Mouse (Mus musculus): Measurements from ENCODE around the gene Cramp1l.

DNA sequence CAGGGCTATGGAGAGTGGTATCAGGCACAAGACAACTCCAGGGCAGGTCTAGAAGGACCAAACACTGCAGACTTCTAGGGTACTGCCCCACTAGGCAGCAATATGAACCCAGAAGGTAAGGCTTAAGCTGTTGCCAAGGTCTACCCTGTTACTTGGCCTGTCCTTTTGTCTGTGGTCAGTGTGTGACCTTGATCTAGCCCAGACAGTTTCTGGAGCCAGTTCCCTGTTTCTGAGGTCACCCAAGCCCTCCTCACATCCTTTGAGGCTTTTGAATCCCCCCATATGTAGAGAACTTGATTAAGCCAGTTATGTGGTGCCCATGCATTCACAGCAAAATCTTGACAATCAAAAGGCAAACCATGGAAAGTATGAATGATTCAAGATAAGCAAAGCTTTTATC is 79.9 kb downstream of the Cramp1l start:
- TF ChIP-seq CTCF (conservative IDR thresholded peaks at IDR 0.05; ENCODE audit: insufficient read depth, insufficient read length, low read depth, low read length) (no peak), POLR2A (IDR thresholded peaks at IDR 0.05; ENCODE audit: low read depth, low read length) (no peak)
